Mouse (Mus musculus): ENCODE results near the gene Cd9.

Gene Cd9

DNA sequence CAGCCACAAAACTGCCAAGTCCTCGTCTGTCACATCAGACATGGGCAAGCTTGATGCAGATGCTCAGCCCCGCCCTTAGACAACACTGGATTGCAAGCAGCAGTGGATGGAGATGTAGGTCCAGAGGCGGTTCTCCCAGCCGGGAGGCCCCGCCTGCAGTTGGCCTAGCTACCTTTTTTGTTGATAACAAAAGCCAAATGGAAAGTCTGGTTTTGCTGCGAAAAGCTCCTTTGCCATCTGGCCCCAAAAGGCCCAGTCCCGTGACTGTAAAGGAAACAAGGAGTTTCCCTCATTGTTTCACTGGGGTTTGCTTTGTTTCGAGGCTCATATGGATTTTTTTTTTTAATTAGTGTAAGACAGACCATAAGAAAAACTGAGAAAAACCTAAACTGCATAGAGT, 18.5 kb downstream of the Cd9 start:
- DNase-seq (ENCODE audit: low read depth, low spot score), result no peak

DNA sequence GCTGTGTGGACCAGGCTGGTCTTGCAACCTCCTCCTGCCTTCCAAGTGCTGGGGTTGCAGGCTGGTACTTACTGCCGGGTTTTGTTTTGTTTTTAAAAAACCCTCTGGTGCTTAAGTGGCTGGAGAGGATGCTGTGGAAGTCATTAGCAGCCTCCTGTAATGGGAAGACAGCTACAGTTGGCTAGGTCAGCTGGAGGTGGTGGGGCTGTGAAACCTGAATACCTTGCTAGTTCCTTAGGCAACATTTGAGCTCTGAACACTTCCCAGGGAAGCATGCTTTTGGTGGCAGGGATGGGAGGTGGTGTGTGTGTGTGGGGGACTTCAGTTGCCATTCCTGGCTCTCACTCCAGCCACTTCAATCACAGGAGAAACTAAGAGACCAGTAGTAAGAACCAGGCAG, 19.4 kb downstream of the Cd9 start:
- no peak for DNase-seq (ENCODE audit: low read depth, low spot score)

DNA sequence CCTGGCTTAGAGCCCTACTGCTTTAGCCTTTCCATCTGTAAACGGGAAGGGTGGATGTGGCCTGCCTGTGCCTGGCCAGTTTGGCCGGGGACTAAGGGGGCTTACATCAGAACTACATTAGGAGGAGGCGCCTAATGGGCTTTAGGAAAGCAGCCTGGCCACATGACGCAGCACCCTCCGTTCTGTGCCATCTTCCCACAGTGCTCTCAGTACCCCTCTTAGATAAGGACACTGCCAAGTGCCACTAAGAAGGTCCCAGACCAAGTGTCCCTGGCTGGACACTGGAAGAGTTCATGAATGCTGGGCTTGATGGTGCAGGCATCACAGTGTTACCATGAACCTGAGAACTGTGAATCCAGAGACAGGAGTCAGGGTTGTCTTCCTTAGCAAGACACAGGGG, 20.7 kb downstream of the Cd9 start:
- DNase-seq (ENCODE audit: low read depth, low spot score), result no peak

DNA sequence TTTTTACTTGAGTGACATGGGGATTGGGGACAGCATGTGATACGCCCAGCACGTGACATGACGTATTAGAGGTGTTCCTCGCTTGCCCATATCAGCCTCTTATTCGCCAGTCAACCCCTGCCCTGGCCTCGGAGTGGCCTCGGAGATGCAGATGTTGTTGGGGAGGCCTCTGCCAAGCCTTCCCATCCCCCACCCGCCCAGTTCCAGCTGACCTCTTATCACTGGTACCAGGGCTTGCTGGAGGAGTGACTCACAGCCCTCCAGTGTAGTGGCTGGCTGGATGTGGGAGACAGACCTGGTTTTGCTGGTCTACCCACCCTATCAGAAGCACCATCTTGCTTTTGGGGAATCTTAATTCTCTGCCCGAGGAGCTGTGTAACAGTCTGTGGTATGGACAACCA, 21.3 kb downstream of the Cd9 start:
- DNase-seq (ENCODE audit: low read depth, low spot score), result no peak

DNA sequence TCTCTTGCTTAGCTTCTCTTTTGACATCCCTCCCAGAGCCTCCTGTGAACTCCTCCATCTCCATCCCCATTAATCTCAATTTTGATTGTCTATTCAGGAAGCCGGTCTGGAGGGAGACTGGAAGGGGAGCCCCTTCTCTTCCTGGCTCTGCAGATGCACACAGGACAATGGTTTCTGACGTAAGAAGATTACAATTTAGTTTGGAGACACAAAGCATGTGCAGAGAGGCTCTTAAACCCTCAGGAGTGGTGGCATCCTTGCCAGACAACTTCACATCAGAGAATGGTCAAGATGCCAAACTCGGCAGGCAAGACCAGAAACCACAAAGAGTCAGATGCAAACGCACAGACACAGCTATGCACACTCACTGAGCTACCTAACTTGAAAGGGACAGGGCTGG, 22.7 kb downstream of the Cd9 start:
- no peak for DNase-seq (ENCODE audit: low read depth, low spot score)

DNA sequence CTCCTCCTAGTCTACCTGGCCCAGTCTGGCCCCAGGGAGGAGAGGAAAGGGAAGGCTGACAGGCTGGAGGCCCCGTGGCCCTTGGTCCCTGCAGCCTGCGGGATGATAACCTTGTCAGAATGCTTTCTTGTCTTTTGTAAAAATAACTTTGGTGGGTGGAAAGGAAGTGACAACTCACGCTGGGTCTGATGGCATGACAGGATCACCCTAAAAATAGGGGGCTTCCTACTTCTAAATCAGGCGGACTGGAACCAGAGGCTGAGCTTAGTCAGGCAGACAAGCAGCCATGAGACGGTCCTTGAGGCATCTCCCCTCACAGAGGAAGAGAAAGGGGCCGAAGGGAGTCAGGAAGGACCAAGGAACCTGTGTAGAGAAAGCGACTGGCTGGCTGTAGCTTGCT, 23.3 kb downstream of the Cd9 start:
- DNase-seq (ENCODE audit: low read depth, low spot score), result no peak

DNA sequence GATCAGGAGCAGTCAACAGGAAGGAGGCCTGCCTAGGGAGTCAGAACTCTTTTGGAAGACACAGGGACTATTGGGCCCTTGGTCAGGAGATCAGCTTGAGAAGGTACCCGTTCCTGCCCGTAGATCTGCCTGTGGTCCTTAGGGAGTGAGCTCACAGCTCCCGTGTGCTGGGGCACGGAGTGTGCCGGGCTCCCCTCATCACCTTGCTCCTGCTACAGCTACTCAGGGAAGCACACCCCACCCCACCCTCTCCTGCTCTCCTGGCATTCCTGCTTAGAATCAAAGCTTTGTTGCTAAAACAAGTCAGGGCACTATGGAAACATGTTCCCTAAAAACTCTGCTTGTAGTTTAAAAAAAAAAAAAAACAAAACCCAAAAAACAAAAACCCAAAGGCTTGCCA, 24.0 kb downstream of the Cd9 start:
- no peak for DNase-seq (ENCODE audit: low read depth, low spot score)

DNA sequence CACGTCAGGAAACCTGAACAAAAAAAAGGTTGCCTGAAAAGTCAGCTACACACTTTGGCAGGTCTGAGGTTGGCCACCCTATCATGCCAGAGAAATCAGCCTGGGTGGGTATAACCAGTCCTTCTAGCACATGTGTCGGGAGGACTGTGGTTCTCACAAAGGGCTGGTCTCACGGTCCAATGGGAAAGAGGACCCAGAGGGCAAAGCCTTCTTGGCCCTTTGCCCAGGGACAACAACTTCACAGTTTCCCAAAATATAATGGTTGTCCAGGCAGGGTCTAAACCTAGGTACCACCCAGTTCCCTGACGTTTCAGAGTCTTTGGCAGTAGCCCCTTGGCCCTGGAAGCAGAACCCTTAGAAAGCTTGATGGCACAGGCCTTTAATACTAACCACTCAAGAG, 25.4 kb downstream of the Cd9 start:
- no peak for DNase-seq (ENCODE audit: low read depth, low spot score)

DNA sequence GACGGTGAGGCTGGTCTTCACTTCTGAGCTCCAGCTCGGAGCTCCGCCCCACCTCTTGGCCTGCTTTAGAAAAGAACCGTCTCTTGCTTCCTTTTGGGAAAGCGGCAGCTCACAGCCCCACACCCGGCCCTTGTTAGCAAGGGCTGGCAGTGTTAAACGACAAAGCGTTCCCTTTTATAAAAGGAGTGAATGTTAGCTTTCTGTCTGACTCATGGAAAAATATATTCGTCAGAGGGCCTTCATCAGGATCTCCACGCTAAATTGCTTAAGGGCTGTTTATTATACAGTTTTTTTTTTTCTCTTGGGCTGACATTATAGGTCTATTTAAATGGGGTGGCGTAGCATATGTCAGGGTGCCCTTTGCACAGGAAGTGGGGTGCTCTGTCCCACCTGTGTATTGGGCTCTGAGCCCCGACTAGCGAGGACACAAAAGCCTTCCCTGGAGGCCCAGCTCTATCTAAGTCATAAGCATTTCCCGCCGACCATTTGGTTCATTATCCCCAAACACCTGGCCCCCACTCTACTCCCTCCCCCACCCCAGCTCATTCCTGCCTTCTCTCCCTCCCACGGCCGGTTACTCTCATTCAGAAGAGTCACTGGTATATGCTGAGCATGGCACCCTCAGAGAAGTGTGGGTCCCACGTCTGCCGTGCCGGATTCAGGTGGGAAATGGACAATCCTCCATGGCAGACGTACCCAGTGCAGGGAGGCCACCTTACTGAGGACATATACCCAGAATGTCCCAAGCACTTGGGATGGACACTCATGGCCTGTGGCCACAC, 26.2 kb downstream of the Cd9 start:
- DNase-seq (ENCODE audit: low read depth, low spot score), result no peak

DNA sequence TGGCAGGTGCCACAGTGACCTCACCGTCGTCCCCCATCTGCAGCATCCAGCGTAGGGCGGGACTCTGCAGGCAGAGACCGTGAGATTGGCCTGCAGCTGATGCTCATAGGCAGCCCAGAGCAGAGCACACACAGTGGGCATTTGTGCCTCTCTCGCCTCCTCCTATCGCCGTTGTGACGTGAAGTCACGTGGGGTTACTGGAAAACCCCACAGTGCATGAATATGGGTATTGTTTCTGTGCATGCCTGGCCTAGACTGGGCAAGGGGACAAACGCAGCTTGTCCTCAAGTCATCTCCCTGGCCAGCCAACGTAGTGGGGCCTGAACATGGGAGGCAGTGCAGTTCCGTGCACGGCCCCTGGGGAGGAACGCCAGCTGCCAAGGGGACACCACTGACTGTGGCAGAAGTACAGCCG, 27.3 kb downstream of the Cd9 start:
- DNase-seq (ENCODE audit: low read depth, low spot score), result no peak

DNA sequence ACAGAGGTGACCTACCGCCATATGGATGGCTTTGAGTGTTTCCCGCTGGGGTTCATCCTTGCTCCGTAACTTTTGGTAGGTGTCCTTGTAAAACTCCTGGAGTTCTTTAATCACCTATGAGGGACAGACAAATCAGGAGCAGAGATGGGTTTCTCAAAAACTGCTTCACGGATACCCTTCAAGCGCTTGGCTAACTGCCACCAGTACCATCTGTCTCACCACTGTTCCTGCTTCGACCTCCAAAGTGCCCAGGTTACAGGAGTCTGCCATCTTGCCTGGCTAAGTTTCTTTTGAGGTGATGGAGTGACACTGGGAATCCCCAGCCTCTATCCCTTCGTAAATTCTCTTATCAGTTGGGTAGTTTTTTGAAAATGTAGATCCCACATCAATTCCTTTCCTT, 32.3 kb downstream of the Cd9 start:
- no peak for DNase-seq (ENCODE audit: low read depth, low spot score)

DNA sequence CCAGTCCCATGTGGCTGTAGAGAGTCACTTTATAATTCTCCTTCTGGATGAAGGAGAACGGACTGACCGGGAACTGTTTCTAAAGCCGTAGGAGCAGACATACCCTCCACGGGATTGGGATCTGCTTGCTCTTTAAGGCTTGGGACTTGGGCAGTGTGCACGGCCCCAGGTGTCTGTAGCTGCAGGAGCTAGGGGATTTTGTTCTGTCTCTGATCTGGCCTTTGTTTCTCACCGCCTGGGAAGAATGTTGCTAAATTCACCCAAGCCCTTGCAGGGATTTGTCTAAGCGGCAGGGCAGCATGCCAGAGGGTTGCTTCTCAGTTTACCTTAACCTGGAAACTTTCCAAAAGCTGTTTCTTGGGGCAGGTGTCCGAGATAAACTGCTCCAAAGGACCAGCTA, 32.8 kb downstream of the Cd9 start:
- DNase-seq (ENCODE audit: low read depth, low spot score), result no peak

DNA sequence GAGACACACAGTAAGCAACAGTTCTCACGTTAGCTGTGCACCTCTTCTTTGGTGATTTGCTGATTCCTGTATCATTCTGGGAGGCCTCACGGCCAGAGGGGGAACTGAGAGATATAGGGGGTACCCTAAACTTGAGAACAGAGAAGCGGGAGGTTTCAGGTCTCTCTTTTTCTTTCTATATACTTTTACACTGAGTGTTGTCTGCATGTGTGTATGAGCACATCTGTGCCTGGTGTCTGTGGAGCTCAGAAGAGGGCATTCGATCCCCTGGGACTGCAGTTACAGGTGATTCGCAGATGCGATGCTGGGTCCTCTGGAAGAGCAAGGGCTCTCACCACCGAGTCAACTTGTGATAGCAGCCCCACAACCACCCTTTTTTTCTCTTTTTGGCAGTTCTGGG, 33.3 kb downstream of the Cd9 start:
- no peak for DNase-seq (ENCODE audit: low read depth, low spot score)

DNA sequence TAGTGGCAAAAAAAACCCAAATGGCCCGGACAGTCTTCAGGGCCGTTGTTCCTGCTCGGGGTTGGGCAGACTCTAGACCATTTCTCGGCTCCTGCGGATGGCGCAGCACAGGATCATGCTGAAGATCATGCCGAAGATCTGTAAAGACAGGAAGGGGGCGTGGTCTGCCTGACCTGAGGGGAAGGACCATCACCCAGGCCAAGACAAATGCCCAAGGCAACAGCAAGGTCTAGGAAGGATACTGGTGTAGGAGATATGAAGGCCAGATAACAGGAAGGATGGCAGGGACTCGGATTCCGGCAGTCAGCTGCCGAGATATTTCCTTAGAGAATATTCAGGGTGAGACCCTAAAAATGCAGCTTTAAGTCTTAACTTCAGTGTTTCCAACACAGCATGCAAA, 34.0 kb downstream of the Cd9 start:
- DNase-seq (ENCODE audit: low read depth, low spot score), result no peak

DNA sequence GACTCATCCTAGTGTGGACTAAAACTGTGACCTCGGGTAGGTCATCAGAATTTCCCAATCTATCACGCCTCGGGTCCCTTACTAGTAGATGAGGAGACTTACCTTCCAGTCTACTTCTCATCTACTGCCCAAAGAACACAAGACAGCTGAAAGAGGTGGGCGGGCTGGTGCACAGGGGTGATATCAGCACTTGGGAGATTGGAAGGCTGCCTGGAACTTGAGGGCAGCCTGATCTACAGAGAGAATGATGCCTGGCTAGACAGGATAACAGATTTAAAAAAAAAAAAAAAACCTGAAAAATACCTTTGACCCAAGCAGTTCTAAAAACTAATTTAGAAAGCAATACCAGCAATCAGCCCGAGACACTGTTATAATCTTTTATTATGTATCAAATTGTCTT, 34.7 kb downstream of the Cd9 start:
- DNase-seq (ENCODE audit: low read depth, low spot score), result no peak

DNA sequence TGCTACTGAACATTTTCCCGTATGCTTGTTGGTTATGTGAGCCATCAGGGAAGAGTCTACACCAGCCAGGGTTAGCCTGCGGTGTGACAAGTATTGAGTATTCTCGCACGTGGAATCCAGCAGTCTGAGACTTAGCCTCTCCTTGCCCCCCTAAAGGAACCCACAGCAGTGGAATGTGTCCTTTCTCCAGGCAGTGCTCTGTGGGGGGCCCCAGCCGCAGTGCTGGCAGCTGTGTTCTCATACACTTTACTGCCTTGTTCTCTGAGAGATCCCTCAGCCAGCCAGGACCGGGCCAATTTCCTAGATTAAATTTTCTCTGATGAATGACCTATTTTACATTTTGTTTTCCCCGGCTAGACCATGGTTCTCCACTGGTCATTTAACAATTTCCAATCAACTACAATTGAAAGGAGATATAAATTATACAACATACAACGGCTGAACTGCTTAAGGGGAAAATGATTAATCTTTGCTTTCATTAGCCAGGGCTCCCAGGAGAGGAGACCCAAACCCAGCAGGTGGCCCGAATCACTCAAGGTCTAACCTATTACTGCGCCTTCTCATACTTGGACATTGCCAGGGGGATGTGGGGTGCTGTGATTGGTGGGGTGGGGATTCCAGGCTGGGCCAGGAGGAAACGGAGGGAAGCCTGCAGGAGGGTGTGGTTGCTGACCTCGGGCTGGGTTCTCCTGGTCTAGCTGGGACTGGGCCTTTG, 38.6 kb downstream of the Cd9 start:
- DNase-seq (ENCODE audit: low read depth, low spot score), result no peak

DNA sequence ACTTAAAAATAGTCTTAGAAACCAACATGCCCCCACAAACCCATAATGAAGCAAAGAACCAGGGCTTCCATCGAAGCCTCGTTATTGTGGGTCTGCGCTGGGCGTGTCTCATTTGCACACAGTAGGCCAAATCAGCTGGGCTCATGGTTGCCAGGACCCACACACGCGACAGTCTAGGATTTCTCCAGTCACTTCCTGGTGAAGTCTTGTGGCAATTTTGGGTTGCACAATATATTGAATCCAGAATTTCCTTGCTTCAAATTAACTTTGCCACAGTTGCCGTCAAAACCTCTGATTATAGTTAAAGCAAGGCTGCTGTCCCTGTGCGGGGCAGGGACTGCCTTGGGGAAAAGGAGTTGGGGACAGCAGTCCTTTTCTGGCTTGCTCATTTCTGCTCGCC, 39.9 kb downstream of the Cd9 start:
- no peak for DNase-seq (ENCODE audit: low read depth, low spot score)

DNA sequence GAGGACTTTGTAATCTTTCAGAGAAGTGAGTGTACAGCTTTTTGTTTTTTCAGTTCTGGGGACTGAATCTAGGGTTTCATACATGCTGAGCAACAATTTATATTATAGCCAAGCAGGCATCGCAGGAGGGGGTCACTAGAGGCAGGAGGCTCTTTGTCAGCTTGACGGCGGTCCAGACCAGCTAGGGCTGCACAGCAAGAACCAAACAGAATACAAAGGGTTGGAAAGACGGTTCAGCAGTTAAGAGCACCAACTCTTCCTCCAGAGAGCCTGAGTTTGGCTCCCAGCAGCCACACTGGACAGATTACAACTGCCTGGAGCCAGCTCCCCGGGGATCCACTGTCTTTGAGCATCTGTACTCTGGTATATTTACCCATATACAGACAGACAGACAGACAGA, 40.3 kb downstream of the Cd9 start:
- DNase-seq (ENCODE audit: low read depth, low spot score), result no peak

DNA sequence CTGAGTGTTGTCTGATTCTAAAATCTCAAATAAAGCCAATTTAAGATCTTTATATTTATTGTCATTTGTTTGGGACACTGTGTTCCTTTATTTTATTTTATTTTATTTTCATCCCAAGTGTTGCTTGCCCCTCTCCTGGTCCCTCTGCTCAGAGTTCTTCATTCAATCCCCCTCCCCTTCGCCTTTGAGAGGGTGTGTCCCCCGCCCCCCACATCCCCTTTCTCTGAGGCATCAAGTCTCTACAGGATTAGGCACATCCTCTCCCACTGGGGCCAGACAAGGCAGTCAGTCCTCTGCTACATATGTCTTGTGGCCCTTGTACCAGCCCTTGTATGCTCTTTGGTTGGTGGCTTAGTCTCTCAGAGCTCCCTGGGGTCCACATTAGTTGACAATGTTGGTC, 46.9 kb downstream of the Cd9 start:
- no peak for DNase-seq (ENCODE audit: low read depth, low spot score)

DNA sequence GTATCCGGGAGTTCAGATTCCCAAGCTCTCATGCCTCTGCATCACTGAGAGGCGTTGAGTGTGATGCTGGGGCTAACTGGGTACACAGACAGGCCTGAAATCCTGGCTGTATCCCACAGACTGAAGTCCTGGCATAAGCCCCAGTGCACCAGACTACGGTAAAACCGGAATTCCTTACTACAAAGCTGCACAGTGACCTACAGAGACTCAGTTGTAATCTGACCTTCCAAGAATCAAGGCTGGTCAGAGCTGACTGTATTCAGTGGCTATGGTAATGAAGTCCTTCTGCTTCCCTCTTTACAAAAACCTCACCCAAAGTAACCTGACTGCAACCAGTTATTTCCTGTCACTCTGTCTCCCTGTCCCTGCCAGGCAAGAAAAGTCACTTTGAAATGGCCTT, 47.4 kb downstream of the Cd9 start:
- DNase-seq (ENCODE audit: low read depth, low spot score), result no peak

DNA sequence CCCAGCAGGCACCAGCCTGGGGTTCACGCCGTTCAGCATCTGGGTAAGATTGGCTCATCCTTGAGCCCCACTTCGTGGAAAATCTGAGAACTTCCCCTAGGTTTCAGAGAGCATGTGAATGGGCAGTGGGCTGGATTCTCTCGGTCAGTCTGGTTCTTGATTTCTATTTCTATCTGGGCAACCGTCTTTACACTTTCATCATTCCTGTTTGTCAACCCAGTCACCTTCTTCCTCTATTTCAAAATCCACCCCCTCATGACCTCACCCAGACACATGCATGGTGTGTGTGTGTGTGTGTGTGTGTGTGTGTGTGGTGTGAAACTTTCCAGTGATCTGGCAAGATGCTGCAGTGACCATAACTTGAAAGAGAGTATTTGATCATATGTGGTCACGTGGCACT, 49.2 kb downstream of the Cd9 start:
- DNase-seq (ENCODE audit: low read depth, low spot score), result no peak

DNA sequence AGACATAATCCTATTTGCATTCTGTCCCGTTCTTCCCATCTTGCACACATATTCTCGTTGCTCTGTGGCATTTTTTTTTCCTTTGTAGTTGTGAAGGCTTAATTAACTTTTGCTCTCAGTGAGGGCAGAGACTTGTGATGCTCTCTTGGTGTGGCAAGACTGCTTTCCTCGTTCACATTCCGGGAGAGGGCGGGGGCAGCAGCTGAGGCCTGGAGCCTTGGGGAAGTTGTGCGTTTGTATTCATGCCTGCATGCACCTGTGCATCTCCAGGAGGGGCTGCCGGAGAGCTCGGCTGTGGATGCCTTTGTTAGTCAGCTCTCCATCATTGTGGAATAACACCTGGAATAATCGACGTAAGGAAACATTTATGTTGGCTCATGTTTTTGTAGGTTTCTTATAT, 52.0 kb downstream of the Cd9 start:
- no peak for DNase-seq (ENCODE audit: low read depth, low spot score)

DNA sequence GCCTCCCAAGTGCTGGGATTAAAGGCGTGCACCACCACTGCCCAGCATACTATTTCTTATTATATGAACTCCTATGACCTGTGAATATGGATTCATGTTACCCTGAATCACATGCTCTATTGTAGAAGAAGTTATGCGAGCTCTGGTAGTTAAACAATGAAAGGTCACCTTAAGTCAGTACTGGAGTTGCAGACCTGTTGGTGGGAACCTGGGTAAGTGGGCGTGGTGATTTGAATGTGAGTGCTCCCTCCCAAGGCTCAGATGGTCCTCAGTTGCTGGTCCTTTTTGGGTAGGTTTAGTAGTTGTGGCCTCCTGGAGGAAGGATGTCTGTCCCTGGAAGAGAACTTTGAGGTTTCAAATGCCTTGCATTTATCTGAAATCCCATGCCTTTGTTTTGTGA, 57.8 kb downstream of the Cd9 start:
- no peak for DNase-seq (ENCODE audit: low read depth, low spot score)

All from WW6 (cell line).